ENCODE assay signal across 15 mouse cellular contexts in genomic region chr1:153635056-153635455, GRCm38 (mm10). TPM values are rescaled to one million over a fixed set of nuclear protein-coding genes. Genes with fewer than 3 reads are reported as not detected.
DNase-seq lines count a peak whose midpoint lies in the region; ATAC-seq and TF ChIP-seq lines count a peak whose summit lies in the region.
"Had no signal": no experiment of that assay in that cellular context is flagged by ENCODE, and none has a peak within 500 bp of the region (broad histone marks: within the 10 kb centered on the region; RNA-seq: fewer than 3 reads in every experiment).

No protein-coding gene starts in this region.

- H3K36me3 ChIP-seq in embryonic facial prominence, embryonic 14.5 days (ENCODE audit: control insufficient read depth, insufficient read depth, low read length), result no peaks in the 10 kb centered on the region
- H3K36me3 ChIP-seq in embryonic facial prominence, embryonic 10.5 days (replicated peaks), result no peaks in the 10 kb centered on the region
- H3K36me3 ChIP-seq in hindbrain, postnatal 0 days (ENCODE audit: insufficient read depth, low read length), result no peaks in the 10 kb centered on the region
- no peaks in the 10 kb centered on the region for H3K36me3 ChIP-seq in hindbrain, embryonic 12.5 days
- no peaks in the 10 kb centered on the region for H3K36me3 ChIP-seq in heart, postnatal 0 days (replicated peaks; ENCODE audit: control insufficient read depth, insufficient read depth, low read length)

- peak; percentile 73 for DNase-seq in embryonic facial prominence, embryonic 14.5 days (ENCODE audit: low spot score)
- DNase-seq in embryonic facial prominence, embryonic 10.5 days (ENCODE audit: low spot score), result no peak
- DNase-seq in hindbrain, postnatal 0 days (ENCODE audit: low spot score), result peak; percentile 42
- DNase-seq in heart, postnatal 0 days (ENCODE audit: low spot score), result peak; percentile 33
- peak; percentile 18 to 36 for DNase-seq in lung, postnatal 4 days
- DNase-seq in cerebellum, adult 9-10 months, result no peak
- DNase-seq in left cerebral cortex, adult 11 months (ENCODE audit: low spot score), result no peak
- DNase-seq: thymus, postnatal 25 days had no signal

- H3K9me3 ChIP-seq in embryonic facial prominence, embryonic 14.5 days (ENCODE audit: control insufficient read depth, low read length), result no peaks in the 10 kb centered on the region
- H3K9me3 ChIP-seq in embryonic facial prominence, embryonic 10.5 days, result no peaks in the 10 kb centered on the region
- H3K9me3 ChIP-seq in hindbrain, postnatal 0 days (ENCODE audit: low read length), result no peaks in the 10 kb centered on the region
- no peaks in the 10 kb centered on the region for H3K9me3 ChIP-seq in hindbrain, embryonic 12.5 days (replicated peaks)
- H3K9me3 ChIP-seq in heart, postnatal 0 days (replicated peaks; ENCODE audit: control insufficient read depth, low read length), result no peaks in the 10 kb centered on the region

- peak; percentile 41; the same call in 1 of the 2 replicates for ATAC-seq in embryonic facial prominence, embryonic 14.5 days (ENCODE audit: low read depth)
- ATAC-seq in hindbrain, postnatal 0 days, result no peak
- no peak for ATAC-seq in hindbrain, embryonic 12.5 days (ENCODE audit: low FRiP score)
- no peak for ATAC-seq in heart, postnatal 0 days (ENCODE audit: insufficient read depth, low read depth)
- ATAC-seq: CD4-positive, CD25-positive, alpha-beta regulatory T cell, adult 4 months; midbrain, embryonic 16.5 days had no signal

- no peak overlapping the region for H3K4me3 ChIP-seq in embryonic facial prominence, embryonic 14.5 days (ENCODE audit: low read depth, low read length)
- no peak overlapping the region for H3K4me3 ChIP-seq in embryonic facial prominence, embryonic 10.5 days
- no peak overlapping the region for H3K4me3 ChIP-seq in hindbrain, postnatal 0 days (ENCODE audit: low read length)
- no peak overlapping the region for H3K4me3 ChIP-seq in hindbrain, embryonic 12.5 days
- H3K4me3 ChIP-seq in heart, postnatal 0 days (ENCODE audit: low read depth, low read length), result no peak overlapping the region
- H3K4me3 ChIP-seq: heart, adult 2 months had no signal

- H3K27ac ChIP-seq in embryonic facial prominence, embryonic 14.5 days (replicated peaks; ENCODE audit: low read depth, low read length), result no peak overlapping the region
- no peak overlapping the region for H3K27ac ChIP-seq in embryonic facial prominence, embryonic 10.5 days (replicated peaks)
- no peak overlapping the region for H3K27ac ChIP-seq in hindbrain, postnatal 0 days
- H3K27ac ChIP-seq in hindbrain, embryonic 12.5 days, result no peak overlapping the region
- H3K27ac ChIP-seq in heart, postnatal 0 days (ENCODE audit: low read depth), result 0 out of 2 replicates have a peak overlapping the region, but pooled peaks have one; percentile 22
- H3K27ac ChIP-seq: heart, adult 2 months; macrophage had no signal

- H3K4me2 ChIP-seq in embryonic facial prominence, embryonic 14.5 days (ENCODE audit: low read depth, low read length), result no peak overlapping the region
- no peak overlapping the region for H3K4me2 ChIP-seq in hindbrain, postnatal 0 days (ENCODE audit: low read depth, low read length)
- no peak overlapping the region for H3K4me2 ChIP-seq in hindbrain, embryonic 12.5 days (replicated peaks)
- H3K4me2 ChIP-seq in heart, postnatal 0 days (ENCODE audit: low read depth, low read length), result no peak overlapping the region

- no peaks in the 10 kb centered on the region for H3K27me3 ChIP-seq in embryonic facial prominence, embryonic 14.5 days (replicated peaks; ENCODE audit: control insufficient read depth, insufficient read depth, low read length)
- no peaks in the 10 kb centered on the region for H3K27me3 ChIP-seq in embryonic facial prominence, embryonic 10.5 days (replicated peaks; ENCODE audit: low read depth, poor library complexity, severe bottlenecking)
- no peaks in the 10 kb centered on the region for H3K27me3 ChIP-seq in hindbrain, postnatal 0 days (ENCODE audit: insufficient read depth, low read length)
- no peaks in the 10 kb centered on the region for H3K27me3 ChIP-seq in hindbrain, embryonic 12.5 days
- no peaks in the 10 kb centered on the region for H3K27me3 ChIP-seq in heart, postnatal 0 days (ENCODE audit: control insufficient read depth, insufficient read depth, low read length)

- H3K4me1 ChIP-seq in embryonic facial prominence, embryonic 14.5 days (ENCODE audit: control insufficient read depth, insufficient read depth, low read length), result peaks cover 7% of the 10 kb centered on the region
- peaks cover 3% of the 10 kb centered on the region; the same call in 1 of the 2 replicates for H3K4me1 ChIP-seq in embryonic facial prominence, embryonic 10.5 days
- no peaks in the 10 kb centered on the region for H3K4me1 ChIP-seq in hindbrain, postnatal 0 days (ENCODE audit: insufficient read depth, low read length)
- H3K4me1 ChIP-seq in hindbrain, embryonic 12.5 days, result no peaks in the 10 kb centered on the region
- H3K4me1 ChIP-seq in heart, postnatal 0 days (ENCODE audit: control insufficient read depth, insufficient read depth), result peaks cover 24% of the 10 kb centered on the region

- 75% methylated on average over 5 of the region's 5 CpGs for WGBS in embryonic facial prominence, embryonic 14.5 days
- 82% methylated on average over 5 of the region's 5 CpGs for WGBS in embryonic facial prominence, embryonic 10.5 days
- WGBS in hindbrain, postnatal 0 days, result 65% methylated on average over 5 of the region's 5 CpGs
- 82% methylated on average over 5 of the region's 5 CpGs for WGBS in hindbrain, embryonic 12.5 days
- 75% methylated on average over 5 of the region's 5 CpGs for WGBS in heart, postnatal 0 days

- TF ChIP-seq CTCF in hindbrain, postnatal 0 days (IDR thresholded peaks at IDR 0.05; ENCODE audit: low read depth), result no peak
- no peak for TF ChIP-seq CTCF in heart, postnatal 0 days (IDR thresholded peaks at IDR 0.05; ENCODE audit: low read depth)

- no peak overlapping the region for H3K9ac ChIP-seq in embryonic facial prominence, embryonic 14.5 days (ENCODE audit: low read depth, low read length)
- H3K9ac ChIP-seq in hindbrain, postnatal 0 days (replicated peaks; ENCODE audit: low read length), result no peak overlapping the region
- H3K9ac ChIP-seq in hindbrain, embryonic 12.5 days, result no peak overlapping the region
- no peak overlapping the region for H3K9ac ChIP-seq in heart, postnatal 0 days (replicated peaks; ENCODE audit: low read depth, low read length)

- no peak for TF ChIP-seq EP300 in heart, postnatal 0 days (IDR thresholded peaks at IDR 0.05; ENCODE audit: low read depth)

RNA-seq across cellular contexts. Expression of gene Rgs8, which starts 17.8 kb away (rescaled TPM):
- 1.3 and 1.4 TPM in 2 replicates for polyA plus RNA-seq in embryonic facial prominence, embryonic 14.5 days (2014; fragmentation: Nextera tagmentation; extraction: Ambion mirVana)
- polyA plus RNA-seq in embryonic facial prominence, embryonic 10.5 days (2016; fragmentation: Nextera tagmentation; extraction: Ambion mirVana), result 2.3 and 2.6 TPM in 2 replicates
- total RNA-seq in hindbrain, postnatal 0 days (2014; rRNA removed), result 23.9 and 40.1 TPM in 2 replicates
- 12.5 and 14.1 TPM in 2 replicates for polyA plus RNA-seq in hindbrain, postnatal 0 days (2015; fragmentation: Nextera tagmentation; extraction: Ambion mirVana)
- 18.3 and 18.6 TPM in 2 replicates for polyA plus RNA-seq in hindbrain, embryonic 12.5 days (2016; fragmentation: Nextera tagmentation; extraction: Ambion mirVana)
- total RNA-seq in heart, postnatal 0 days (2014; rRNA removed; ENCODE audit: low replicate concordance), result 0.08 TPM in 1 of 2 replicates, not detected in the other
- polyA plus RNA-seq in heart, postnatal 0 days (2015; fragmentation: Nextera tagmentation; extraction: Ambion mirVana), result 0.03 and 0.05 TPM in 2 replicates
- total RNA-seq: adrenal gland, postnatal 25 days; heart, adult 2 months; neutrophil, adult 5-6 weeks had no signal
- polyA plus RNA-seq: macrophage had no signal

Comparison
In these comparisons a context has a peak if more than half of its experiments do, and no peak if none do; other contexts are left out.
1. DNase-seq: peak in embryonic facial prominence, embryonic 14.5 days (single experiment), hindbrain, postnatal 0 days (single experiment), heart, postnatal 0 days (single experiment) and lung, postnatal 4 days (2 of 2); none in embryonic facial prominence, embryonic 10.5 days (single experiment), cerebellum, adult 9-10 months (single experiment) and left cerebral cortex, adult 11 months (single experiment).